Mouse (Mus musculus): Measurements from ENCODE around the gene Pak4.

- no peak for TF ChIP-seq CTCF (IDR thresholded peaks at IDR 0.05; ENCODE audit: low read depth, low read length)
- TF ChIP-seq POLR2A (IDR thresholded peaks at IDR 0.05; ENCODE audit: borderline replicate concordance, low read depth, low read length) = no peak
Measured at GRCm38 (mm10) chr7:28570291-28570981, 27.5 kb downstream of the Pak4 start.

Data from bone marrow macrophage, adult 2 months (primary cell).